In genomic region chr4:145274887-145275286, GRCm38 (mm10) we compare ENCODE assay signal across 23 mouse cellular contexts. TPM values are rescaled to one million over a fixed set of nuclear protein-coding genes. Genes with fewer than 3 reads are reported as not detected.
A peak's percentile ranks its signal among the peaks of the same experiment; 100 is the strongest.
DNase-seq lines count a peak whose midpoint lies in the region; ATAC-seq and TF ChIP-seq lines count a peak whose summit lies in the region.
"Had no signal": no experiment of that assay in that cellular context is flagged by ENCODE, and none has a peak within 500 bp of the region (broad histone marks: within the 10 kb centered on the region; RNA-seq: fewer than 3 reads in every experiment).

No protein-coding gene starts in this region.

- no peak for TF ChIP-seq EP300 in CH12.LX (IDR thresholded peaks at IDR 0.05; ENCODE audit: low read length)

- DNase-seq in CD4-positive, CD25-positive, alpha-beta regulatory T cell, adult 2 months (ENCODE audit: low read depth, low spot score), result peak; percentile 58
- DNase-seq in CH12.LX (ENCODE audit: extremely low read depth), result peak; percentile 20
- peak; percentile 73 for DNase-seq in induced T-regulatory cell, adult 2 months (ENCODE audit: low read depth)
- DNase-seq in natural killer cell, adult 2 months (ENCODE audit: low spot score in 2 of 2), result peak; percentile 46 to 71
- no peak for DNase-seq in cerebellum, postnatal 25 days
- no peak for DNase-seq in neural tube, embryonic 10.5 days (ENCODE audit: extremely low spot score, low spot score)
- no peak for DNase-seq in gastrocnemius, adult 8-10 months (ENCODE audit: low spot score in 2 of 2)
- DNase-seq: adrenal gland, adult 8-10 months; adrenal gland, postnatal 14 days; adrenal gland, postnatal 36 days; cerebellum, adult 11-12 months; cerebellum, adult 2 months; cerebellum, adult 9-10 months; cerebellum, postnatal 10 days; forebrain, postnatal 0 days had no signal

- H3K27me3 ChIP-seq in CH12.LX (replicated peaks), result no peaks in the 10 kb centered on the region
- H3K27me3 ChIP-seq in midbrain, embryonic 16.5 days (ENCODE audit: control insufficient read depth, insufficient read depth, low read depth, low read length), result no peaks in the 10 kb centered on the region
- H3K27me3 ChIP-seq: embryonic facial prominence, embryonic 12.5 days; forebrain, embryonic 13.5 days; forebrain, embryonic 15.5 days had no signal

- H3K9ac ChIP-seq in CH12.LX (ENCODE audit: insufficient read depth, low read depth), result no peak overlapping the region
- H3K9ac ChIP-seq in midbrain, embryonic 16.5 days (ENCODE audit: low read depth, low read length), result no peak overlapping the region
- H3K9ac ChIP-seq: embryonic facial prominence, embryonic 12.5 days; forebrain, embryonic 13.5 days; forebrain, embryonic 15.5 days; forebrain, postnatal 0 days had no signal

- no peaks in the 10 kb centered on the region for H3K79me2 ChIP-seq in CH12.LX (replicated peaks; ENCODE audit: control insufficient read depth, extremely low read depth, insufficient read depth, poor library complexity, severe bottlenecking)

- peaks cover 3 to 30% of the 10 kb centered on the region in 2 experiments for H3K36me3 ChIP-seq in CH12.LX (replicated peaks in 1 of 2; ENCODE audit: control insufficient read depth in 1 of 2, insufficient read depth in 1 of 2, low read length in 1 of 2)
- no peaks in the 10 kb centered on the region for H3K36me3 ChIP-seq in midbrain, embryonic 16.5 days (ENCODE audit: control insufficient read depth, insufficient read depth, low read length)
- H3K36me3 ChIP-seq: embryonic facial prominence, embryonic 10.5 days; embryonic facial prominence, embryonic 12.5 days; forebrain, embryonic 15.5 days had no signal

- in situ Hi-C loops in CH12.LX (cut with MboI; ENCODE audit: low pct_ligation_motif_present, low pct_unique_long_range_greater_than_20kb, low sequenced_read_pairs), result loop anchor here (25.0 kb wide), 1 partner anchor 388 kb away; the partner anchor contains the start of gene Dhrs3

- no peak overlapping the region for H3K4me2 ChIP-seq in CH12.LX (ENCODE audit: insufficient read depth, low read depth, poor library complexity, severe bottlenecking)
- no peak overlapping the region for H3K4me2 ChIP-seq in midbrain, embryonic 16.5 days (ENCODE audit: low read length)
- H3K4me2 ChIP-seq: embryonic facial prominence, embryonic 12.5 days; forebrain, embryonic 13.5 days; forebrain, embryonic 15.5 days had no signal

- no peak overlapping the region for H3K27ac ChIP-seq in CH12.LX (ENCODE audit: insufficient read depth, low read depth)
- no peak overlapping the region for H3K27ac ChIP-seq in midbrain, embryonic 16.5 days (ENCODE audit: low read length)
- H3K27ac ChIP-seq: embryonic facial prominence, embryonic 10.5 days; embryonic facial prominence, embryonic 12.5 days; forebrain, embryonic 13.5 days; forebrain, embryonic 15.5 days had no signal

- 96% methylated on average over 5 of the region's 5 CpGs for WGBS in midbrain, embryonic 16.5 days

- dilution Hi-C loops in CH12.LX (cut with MboI; ENCODE audit: extremely low pct_ligation_motif_present, extremely low pct_unique_long_range_greater_than_20kb, low sequenced_read_pairs), result no loop called here

- TF ChIP-seq RAD21 in CH12.LX (IDR thresholded peaks at IDR 0.05; ENCODE audit: low read depth, low read length), result no peak

- no peak overlapping the region for H3K4me3 ChIP-seq in CH12.LX (replicated peaks in 1 of 3; ENCODE audit: low read depth in 2 of 3, low read length in 2 of 3, poor library complexity in 1 of 3)
- no peak overlapping the region for H3K4me3 ChIP-seq in midbrain, embryonic 16.5 days (ENCODE audit: low read depth, low read length)
- H3K4me3 ChIP-seq: embryonic facial prominence, embryonic 10.5 days; embryonic facial prominence, embryonic 12.5 days; forebrain, embryonic 13.5 days; forebrain, embryonic 15.5 days had no signal

- ATAC-seq in midbrain, embryonic 16.5 days, result no peak
- ATAC-seq: forebrain, embryonic 13.5 days; forebrain, embryonic 15.5 days; forebrain, postnatal 0 days had no signal

- TF ChIP-seq CTCF in CH12.LX (conservative IDR thresholded peaks at IDR 0.05 in 1 of 2, IDR thresholded peaks at IDR 0.05 in 1 of 2; ENCODE audit: low read depth in 2 of 2, low read length in 2 of 2), result no peak

- H3K9me3 ChIP-seq in CH12.LX (replicated peaks; ENCODE audit: low read length), result peaks cover 2% of the 10 kb centered on the region
- H3K9me3 ChIP-seq in midbrain, embryonic 16.5 days (replicated peaks; ENCODE audit: control insufficient read depth, low read length, poor library complexity, severe bottlenecking), result no peaks in the 10 kb centered on the region
- H3K9me3 ChIP-seq: embryonic facial prominence, embryonic 10.5 days; embryonic facial prominence, embryonic 12.5 days; forebrain, embryonic 13.5 days; forebrain, embryonic 15.5 days had no signal

- no peak for TF ChIP-seq POLR2A in CH12.LX (IDR thresholded peaks at IDR 0.05; ENCODE audit: low read depth, low read length)

- peaks cover 6 to 33% of the 10 kb centered on the region in 2 experiments; a peak in 3 of 4 replicates for H3K4me1 ChIP-seq in CH12.LX (ENCODE audit: control insufficient read depth in 1 of 2, insufficient read depth in 2 of 2)
- no peaks in the 10 kb centered on the region for H3K4me1 ChIP-seq in midbrain, embryonic 16.5 days (ENCODE audit: control insufficient read depth, insufficient read depth, low read length)
- H3K4me1 ChIP-seq: embryonic facial prominence, embryonic 10.5 days; embryonic facial prominence, embryonic 12.5 days; forebrain, embryonic 13.5 days; forebrain, embryonic 15.5 days had no signal

TF ChIP-seq in CH12.LX, 34 proteins besides CTCF, POLR2A, EP300 and RAD21:
- TF ChIP-seq PAX5 (IDR thresholded peaks at IDR 0.05; ENCODE audit: low read length) (no peak), MAZ (IDR thresholded peaks at IDR 0.05; ENCODE audit: low read depth, low read length) (no peak), UBTF (IDR thresholded peaks at IDR 0.05; ENCODE audit: low read depth, low read length) (no peak), IRF4 (IDR thresholded peaks at IDR 0.05; ENCODE audit: low read depth, low read length) (no peak), TBP (conservative IDR thresholded peaks at IDR 0.05; ENCODE audit: low read depth, low read length) (no peak), RCOR1 (conservative IDR thresholded peaks at IDR 0.05; ENCODE audit: low read depth, low read length) (no peak), CHD1 (IDR thresholded peaks at IDR 0.05; ENCODE audit: low read depth, low read length) (no peak), NRF1 (IDR thresholded peaks at IDR 0.05; ENCODE audit: low read depth, low read length) (no peak), ETS1 (conservative IDR thresholded peaks at IDR 0.05; ENCODE audit: low read depth, low read length) (no peak)

RNA-seq across cellular contexts. Expression of gene Tnfrsf1b, which starts 28.2 kb away (rescaled TPM):
- 14.9 and 16.7 TPM in 2 replicates for total RNA-seq in CH12.LX (2012; rRNA removed)
- 10.7 and 11.4 TPM in 2 replicates for total RNA-seq in CH12.LX (2014; rRNA removed)
- 18.8 and 21.6 TPM in 2 replicates for polyA plus RNA-seq in CH12.LX (2012; ENCODE audit: insufficient read length, low read depth)
- 4.0 and 4.2 TPM in 2 replicates for polyA plus RNA-seq in midbrain, embryonic 16.5 days (2015; fragmentation: Nextera tagmentation; extraction: Ambion mirVana)
- total RNA-seq in gastrocnemius, adult 8-10 months (2022), result 1 to 10 TPM; 1.4 to 1.8 (median 1.6) TPM

RNA-seq across cellular contexts. Expression of gene Tnfrsf8, which starts 40.1 kb away (rescaled TPM):
- total RNA-seq in CH12.LX (2012; rRNA removed) (23.2 and 31.0 TPM in 2 replicates), CH12.LX (2014; rRNA removed) (18.9 and 24.7 TPM in 2 replicates)
- polyA plus RNA-seq in CH12.LX (2012; ENCODE audit: insufficient read length, low read depth), result 11.5 and 12.7 TPM in 2 replicates
- polyA plus RNA-seq in midbrain, embryonic 16.5 days (2015; fragmentation: Nextera tagmentation; extraction: Ambion mirVana), result 0.73 and 1.0 TPM in 2 replicates
- under 1 TPM in 2 of 4 experiments, not detected in 2; 0.09 to 0.11 TPM for total RNA-seq in gastrocnemius, adult 8-10 months (2022)
- total RNA-seq: MEL had no signal
- polyA plus RNA-seq: C2C12; embryonic facial prominence, embryonic 10.5 days; forebrain, embryonic 11.5 days had no signal

Comparison
In these comparisons a context has a peak if more than half of its experiments do, and no peak if none do; other contexts are left out.
1. DNase-seq: peak in CD4-positive, CD25-positive, alpha-beta regulatory T cell, adult 2 months (single experiment), CH12.LX (single experiment), induced T-regulatory cell, adult 2 months (single experiment) and natural killer cell, adult 2 months (2 of 2); none in cerebellum, postnatal 25 days (0 of 2), neural tube, embryonic 10.5 days (single experiment) and gastrocnemius, adult 8-10 months (0 of 2).
2. RNA of gene Tnfrsf1b, which starts 28.2 kb away (total RNA-seq): 10.7 to 16.7 TPM in CH12.LX; 1.4 to 1.8 TPM in gastrocnemius, adult 8-10 months; every median in the first group is over 4 times any median in the second.
3. RNA of gene Tnfrsf8, which starts 40.1 kb away (total RNA-seq): 18.9 to 31.0 TPM in CH12.LX; 0.09 to 0.11 TPM in gastrocnemius, adult 8-10 months; every median in the first group is over 10 times any median in the second.